Mouse (Mus musculus): ENCODE data around the gene Lsm4.

DNA sequence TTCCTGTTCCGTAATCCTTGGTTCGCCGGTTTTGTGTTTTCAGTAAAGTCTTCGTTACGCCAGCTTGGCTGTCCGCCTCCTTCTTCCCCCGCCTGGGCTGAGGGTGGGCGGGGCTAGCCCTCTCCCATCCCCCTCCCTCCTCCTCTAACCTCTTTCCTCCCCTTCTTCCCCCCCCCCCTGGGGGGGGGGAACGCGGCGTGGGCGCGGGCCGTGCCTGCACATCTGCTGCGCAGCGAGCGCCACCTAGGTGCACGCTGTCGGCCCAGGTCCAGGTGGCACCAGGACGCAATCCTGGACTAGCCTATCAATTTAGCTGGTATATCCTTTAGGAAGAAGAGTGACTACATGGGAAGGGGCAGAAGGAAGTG is 27.5 kb downstream of the Lsm4 start:
- no peak for TF ChIP-seq GATA1 (IDR thresholded peaks at IDR 0.05; ENCODE audit: borderline replicate concordance, low read length)
- TF ChIP-seq FLI1 (IDR thresholded peaks at IDR 0.05; ENCODE audit: low read length), result no peak

All from megakaryocyte, embryonic 14.5 days (primary cell).